Comparison of ENCODE assay signal across 31 mouse cellular contexts in genomic region chr11:86591301-86591845, GRCm38 (mm10). TPM values are rescaled to one million over a fixed set of nuclear protein-coding genes. Genes with fewer than 3 reads are reported as not detected.
DNase-seq lines count a peak whose midpoint lies in the region; ATAC-seq and TF ChIP-seq lines count a peak whose summit lies in the region.
"Had no signal": no experiment of that assay in that cellular context is flagged by ENCODE, and none has a peak within 500 bp of the region (broad histone marks: within the 10 kb centered on the region; RNA-seq: fewer than 3 reads in every experiment).

No protein-coding gene starts in this region.

- no peak for DNase-seq in liver, embryonic 13.5 days
- DNase-seq in liver, embryonic 11.5 days (ENCODE audit: low spot score), result no peak
- peak; percentile 66 for DNase-seq in 416B (ENCODE audit: low read depth)
- peak; percentile 73 for DNase-seq in CD4-positive helper T cell, adult 2 months (ENCODE audit: low read depth, low spot score)
- no peak for DNase-seq in thymus, postnatal 36 days
- DNase-seq in adrenal gland, adult 18-20 months (ENCODE audit: low spot score in 2 of 2), result no peak
- DNase-seq: adrenal gland, adult 8-10 months; B cell, adult 2 months; cerebellum, adult 8-10 months; cerebellum, postnatal 36 days; gastrocnemius, adult 2 months; gastrocnemius, postnatal 36 days; heart, postnatal 10 days; kidney, adult 11 months; kidney, postnatal 25 days had no signal

- H3K36me3 ChIP-seq in liver, embryonic 13.5 days, result 0 out of 2 replicates have a peak, but pooled peaks cover 9% of the 10 kb centered on the region
- H3K36me3 ChIP-seq in liver, embryonic 11.5 days (ENCODE audit: control insufficient read depth, insufficient read depth, low read length), result no peaks in the 10 kb centered on the region
- H3K36me3 ChIP-seq in myocyte (ENCODE audit: control insufficient read depth, insufficient read depth), result peaks cover 15% of the 10 kb centered on the region
- H3K36me3 ChIP-seq: heart, embryonic 13.5 days; kidney, embryonic 15.5 days; limb, embryonic 13.5 days; lung, embryonic 15.5 days; midbrain, embryonic 10.5 days; midbrain, embryonic 15.5 days; neural tube, embryonic 12.5 days had no signal

- H3K4me1 ChIP-seq in liver, embryonic 13.5 days (replicated peaks), result peaks cover 70% of the 10 kb centered on the region
- peaks cover 54% of the 10 kb centered on the region for H3K4me1 ChIP-seq in liver, embryonic 11.5 days (replicated peaks; ENCODE audit: control insufficient read depth, insufficient read depth, low read length)

- no peak for ATAC-seq in liver, embryonic 13.5 days (ENCODE audit: low read depth)
- ATAC-seq in liver, embryonic 11.5 days (replicated peaks; ENCODE audit: low FRiP score), result no peak
- ATAC-seq: activated CD4-positive, CD25-positive, alpha-beta regulatory T cell, adult 4 months; forebrain, embryonic 14.5 days; inflammation-experienced regulatory T-cells, adult 6 months; midbrain, embryonic 15.5 days had no signal

- no peaks in the 10 kb centered on the region for H3K27me3 ChIP-seq in liver, embryonic 13.5 days
- H3K27me3 ChIP-seq in liver, embryonic 11.5 days (replicated peaks; ENCODE audit: control insufficient read depth, insufficient read depth, low read length), result no peaks in the 10 kb centered on the region
- no peaks in the 10 kb centered on the region for H3K27me3 ChIP-seq in myocyte (ENCODE audit: control insufficient read depth, insufficient read depth, insufficient read length)
- H3K27me3 ChIP-seq: heart, embryonic 13.5 days; kidney, embryonic 15.5 days; limb, embryonic 13.5 days; lung, embryonic 15.5 days; midbrain, embryonic 15.5 days; neural tube, embryonic 12.5 days had no signal

- no peak overlapping the region for H3K4me2 ChIP-seq in liver, embryonic 13.5 days
- no peak overlapping the region for H3K4me2 ChIP-seq in liver, embryonic 11.5 days
- peak overlapping the region; percentile 78 for H3K4me2 ChIP-seq in myocyte (ENCODE audit: low read depth)
- H3K4me2 ChIP-seq: heart, embryonic 13.5 days; hindbrain, embryonic 14.5 days; kidney, embryonic 15.5 days; limb, embryonic 13.5 days; lung, embryonic 15.5 days; midbrain, embryonic 15.5 days; neural tube, embryonic 12.5 days had no signal

- H3ac ChIP-seq in myocyte (ENCODE audit: control insufficient read depth, insufficient read length), result no peak overlapping the region

- WGBS in liver, embryonic 13.5 days (ENCODE audit: insufficient replicate concordance), result 60% methylated on average over 4 of the region's 4 CpGs
- WGBS in liver, embryonic 11.5 days, result 70% methylated on average over 4 of the region's 4 CpGs

- H3K4me3 ChIP-seq in liver, embryonic 13.5 days (replicated peaks), result no peak overlapping the region
- H3K4me3 ChIP-seq in liver, embryonic 11.5 days (ENCODE audit: low read depth, low read length), result no peak overlapping the region
- H3K4me3 ChIP-seq in myocyte, result no peak overlapping the region
- H3K4me3 ChIP-seq: gastrocnemius, adult 2 months; heart, adult 2 months; heart, embryonic 13.5 days; kidney, embryonic 15.5 days; layer of hippocampus, adult 2 months; limb, embryonic 13.5 days; lung, embryonic 15.5 days; midbrain, embryonic 10.5 days; midbrain, embryonic 15.5 days; neural tube, embryonic 12.5 days had no signal

- peak overlapping the region; percentile 67 for H3K27ac ChIP-seq in liver, embryonic 13.5 days
- H3K27ac ChIP-seq in liver, embryonic 11.5 days (ENCODE audit: low read depth, low read length), result no peak overlapping the region
- H3K27ac ChIP-seq: heart, adult 2 months; hindbrain, embryonic 14.5 days; layer of hippocampus, adult 2 months; limb, embryonic 13.5 days; liver, embryonic 14.5 days; macrophage; midbrain, embryonic 10.5 days; midbrain, embryonic 15.5 days; neural tube, embryonic 12.5 days had no signal

- H3K9ac ChIP-seq in liver, embryonic 13.5 days, result no peak overlapping the region
- no peak overlapping the region for H3K9ac ChIP-seq in liver, embryonic 11.5 days (ENCODE audit: low read depth, low read length)
- H3K9ac ChIP-seq: heart, embryonic 13.5 days; hindbrain, embryonic 14.5 days; kidney, embryonic 15.5 days; limb, embryonic 13.5 days; lung, embryonic 15.5 days; midbrain, embryonic 15.5 days; neural tube, embryonic 12.5 days had no signal

- H3K79me2 ChIP-seq in myocyte (ENCODE audit: control insufficient read depth, insufficient read depth), result peaks cover 79% of the 10 kb centered on the region

- TF ChIP-seq POLR2A in myocyte (IDR thresholded peaks at IDR 0.05; ENCODE audit: insufficient read length, low read depth), result no peak

- no peaks in the 10 kb centered on the region for H3K9me3 ChIP-seq in liver, embryonic 13.5 days (replicated peaks)
- H3K9me3 ChIP-seq in liver, embryonic 11.5 days (ENCODE audit: control insufficient read depth, low read length), result no peaks in the 10 kb centered on the region
- H3K9me3 ChIP-seq: heart, embryonic 13.5 days; kidney, embryonic 15.5 days; limb, embryonic 13.5 days; lung, embryonic 15.5 days; midbrain, embryonic 10.5 days; midbrain, embryonic 15.5 days; neural tube, embryonic 12.5 days had no signal

TF ChIP-seq in myocyte, 11 proteins besides CTCF, POLR2A, EP300 and RAD21:
- no peak for TF ChIP-seq TCF12 (IDR thresholded peaks at IDR 0.05; ENCODE audit: insufficient read depth, poor library complexity, severe bottlenecking)
- no peak for TF ChIP-seq TCF3 (IDR thresholded peaks at IDR 0.05; ENCODE audit: insufficient read length, low read depth)
- TF ChIP-seq MYOD1 (IDR thresholded peaks at IDR 0.05; ENCODE audit: control insufficient read depth in 1 of 3, insufficient read length in 2 of 3, low read depth in 2 of 3), result no peak
- TF ChIP-seq POLR2AphosphoS2 (IDR thresholded peaks at IDR 0.05; ENCODE audit: insufficient read length, low read depth), result no peak
- no peak for TF ChIP-seq E2F4 (IDR thresholded peaks at IDR 0.05; ENCODE audit: insufficient read depth)
- TF ChIP-seq MYOG (IDR thresholded peaks at IDR 0.05; ENCODE audit: control insufficient read depth in 1 of 3, insufficient read depth in 1 of 3, insufficient read length in 2 of 3, low read depth in 2 of 3), result no peak
- no peak for TF ChIP-seq CEBPB (IDR thresholded peaks at IDR 0.05; ENCODE audit: insufficient read depth, poor library complexity, severe bottlenecking)
- TF ChIP-seq MAX (IDR thresholded peaks at IDR 0.05; ENCODE audit: low read depth), result no peak
- TF ChIP-seq USF1 (IDR thresholded peaks at IDR 0.05; ENCODE audit: low read depth), result no peak
- TF ChIP-seq REST (IDR thresholded peaks at IDR 0.05; ENCODE audit: insufficient read depth, insufficient read length), result no peak
- no peak for TF ChIP-seq SRF (IDR thresholded peaks at IDR 0.05; ENCODE audit: control insufficient read depth, insufficient read length, low read depth)

RNA-seq across cellular contexts. Expression of gene Tubd1, which starts 46.6 kb away (rescaled TPM):
- polyA plus RNA-seq in liver, embryonic 13.5 days (2015; fragmentation: Nextera tagmentation; extraction: Ambion mirVana), result 13.2 and 13.6 TPM in 2 replicates
- polyA plus RNA-seq in liver, embryonic 11.5 days (2014; fragmentation: Nextera tagmentation; extraction: Ambion mirVana), result 18.5 and 18.7 TPM in 2 replicates
- 6.6 TPM for polyA plus RNA-seq in myocyte (2012; fragmentation: generic; extraction: Trizol)
- 1 to 10 TPM; 6.2 to 7.7 TPM for total RNA-seq in adrenal gland, adult 18-20 months (2021)

RNA-seq across cellular contexts. Expression of gene Rps6kb1, which starts 46.8 kb away (rescaled TPM):
- 30.5 and 34.4 TPM in 2 replicates for polyA plus RNA-seq in liver, embryonic 13.5 days (2015; fragmentation: Nextera tagmentation; extraction: Ambion mirVana)
- 48.4 and 50.9 TPM in 2 replicates for polyA plus RNA-seq in liver, embryonic 11.5 days (2014; fragmentation: Nextera tagmentation; extraction: Ambion mirVana)
- 13.0 TPM for polyA plus RNA-seq in myocyte (2012; fragmentation: generic; extraction: Trizol)
- total RNA-seq in adrenal gland, adult 18-20 months (2021), result 10 to 100 TPM; 31.9 to 43.7 TPM

Comparison
In these comparisons a context has a peak if more than half of its experiments do, and no peak if none do; other contexts are left out.
1. DNase-seq: peak in 416B (single experiment) and CD4-positive helper T cell, adult 2 months (single experiment); none in liver, embryonic 13.5 days (single experiment), liver, embryonic 11.5 days (single experiment), thymus, postnatal 36 days (0 of 2) and adrenal gland, adult 18-20 months (0 of 2).